Comparison of ENCODE assay signal across 18 mouse cellular contexts in the genomic region with DNA sequence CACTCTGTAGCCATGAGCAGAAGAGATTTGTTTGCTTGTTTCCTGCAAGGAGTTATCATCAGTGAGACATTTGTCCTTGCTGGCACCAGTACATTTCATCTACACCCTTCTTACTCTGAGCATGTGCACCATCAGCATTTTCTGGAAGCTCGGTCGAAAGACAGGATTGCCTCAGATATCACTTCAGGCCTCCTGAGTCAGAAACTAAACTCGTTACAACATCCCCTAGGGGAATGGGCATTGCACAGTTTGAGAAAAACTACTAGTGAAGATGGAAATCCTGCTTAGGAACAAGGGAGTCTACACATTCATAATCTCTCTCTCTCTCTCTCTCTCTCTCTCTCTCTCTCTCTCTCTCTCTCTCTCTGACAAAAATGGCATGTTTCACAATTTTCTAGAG. TPM values are rescaled to one million over a fixed set of nuclear protein-coding genes. Genes with fewer than 3 reads are reported as not detected.
DNase-seq lines count a peak whose midpoint lies in the region; TF ChIP-seq lines count a peak whose summit lies in the region.
"Had no signal": no experiment of that assay in that cellular context is flagged by ENCODE, and none has a peak within 500 bp of the region (broad histone marks: within the 10 kb centered on the region; RNA-seq: fewer than 3 reads in every experiment).

No protein-coding gene starts in this region.

- no peak for TF ChIP-seq CTCF in brain, embryonic 14.5 days (IDR thresholded peaks at IDR 0.05; ENCODE audit: borderline replicate concordance, extremely low read depth, insufficient read depth, insufficient read length)

- peak; percentile 19 for DNase-seq in adrenal gland, postnatal 14 days
- no peak for DNase-seq in adrenal gland, postnatal 36 days
- peak; percentile 16 for DNase-seq in 3T3-L1 (ENCODE audit: low read depth, low spot score)
- DNase-seq in Muller cell, postnatal 12 days (ENCODE audit: inconsistent ontology term) = peak; percentile 14
- DNase-seq in brain, embryonic 14.5 days (ENCODE audit: low read depth) = peak; percentile 3
- no peak for DNase-seq in layer of hippocampus, adult 9-11 months
- DNase-seq in kidney, postnatal 36 days = no peak
- DNase-seq: B cell, adult 2 months; cerebellum, adult 11-12 months; cerebellum, adult 9-11 months; embryo, embryonic 11 days; heart, postnatal 36 days; kidney, adult 8-10 months; lung, postnatal 36 days; right cerebral cortex, postnatal 4 days; thymus, adult 2 months; thymus, postnatal 36 days had no signal

- TF ChIP-seq POLR2A in brain, embryonic 14.5 days (IDR thresholded peaks at IDR 0.05; ENCODE audit: borderline replicate concordance, extremely low read depth, insufficient read depth, insufficient read length, poor library complexity, severe bottlenecking) = no peak

RNA-seq across cellular contexts. Expression of a gene that starts 30.0 kb away (rescaled TPM):
- total RNA-seq in adrenal gland, postnatal 14 days (2021) = 84.3 and 88.3 TPM in 2 replicates
- 10 to 100 TPM; 60.5 to 62.4 TPM for total RNA-seq in adrenal gland, postnatal 36 days (2021)
- 230 and 262 TPM in 2 replicates for polyA plus RNA-seq in brain, embryonic 14.5 days (2012; rRNA removed)
- total RNA-seq: granulocyte monocyte progenitor cell, adult 5-6 weeks had no signal

Comparison
In these comparisons a context has a peak if more than half of its experiments do, and no peak if none do; other contexts are left out.
1. DNase-seq: peak in adrenal gland, postnatal 14 days (single experiment), 3T3-L1 (single experiment), Muller cell, postnatal 12 days (single experiment) and brain, embryonic 14.5 days (single experiment); none in adrenal gland, postnatal 36 days (0 of 2), layer of hippocampus, adult 9-11 months (single experiment) and kidney, postnatal 36 days (0 of 2).